Mouse (Mus musculus) cortical plate, adult 2 months (tissue): ENCODE measurements around the gene Tbc1d5.

Experiments
- CTCF ChIP-seq: fragments of 200-500 bp; IDR thresholded peaks from 2 replicates; pipeline ENCODE4 v1.5.1; 2011; ENCODE audit warnings: mild to moderate bottlenecking, control low read depth, low read length; ENCODE audit not compliant: insufficient read depth; ENCODE audit errors: extremely low read depth
- POLR2A ChIP-seq: fragments of 200-500 bp; IDR thresholded peaks from 2 replicates; pipeline ENCODE4 v1.6.1; 2011; ENCODE audit warnings: mild to moderate bottlenecking, low read length, control low read depth; ENCODE audit not compliant: insufficient read depth; ENCODE audit errors: extremely low read depth

GRCm38 (mm10) chr17:51191381-51191780 is 12.2 kb upstream of the Tbc1d5 start:
- TF ChIP-seq POLR2A (no peak), CTCF (no peak)
